Mouse (Mus musculus): ENCODE data around the gene Col1a1.

DNA sequence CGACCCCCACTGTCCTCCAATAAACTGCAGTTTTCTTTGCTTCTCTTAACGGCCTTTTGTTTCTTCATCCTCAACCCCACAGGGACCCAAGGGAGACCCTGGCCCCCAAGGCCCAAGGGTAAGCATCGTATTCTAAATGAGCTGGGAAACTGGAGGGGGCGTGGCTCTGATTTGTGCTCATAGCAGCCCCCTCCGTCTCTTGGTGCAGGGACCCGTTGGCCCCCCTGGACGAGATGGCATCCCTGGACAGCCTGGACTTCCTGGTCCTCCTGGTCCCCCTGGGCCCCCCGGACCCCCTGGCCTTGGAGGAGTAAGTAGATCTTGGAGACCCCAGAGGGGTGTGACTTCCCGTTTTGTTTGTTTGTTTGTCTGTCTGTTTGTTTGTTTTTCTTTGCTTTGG is 2.3 kb downstream of the Col1a1 start:
- TF ChIP-seq CTCF (IDR thresholded peaks at IDR 0.05; ENCODE audit: borderline replicate concordance, control insufficient read depth, extremely low read depth, insufficient read depth, low read length, poor library complexity) (no peak), POLR2A (IDR thresholded peaks at IDR 0.05; ENCODE audit: control insufficient read depth, extremely low read depth, insufficient read depth, low read length, poor library complexity) (no peak)

Measured in thymus, adult 2 months (tissue).